ENCODE assay signal across 1 mouse cellular context in genomic region chr8:121907587-121908248, GRCm38 (mm10).
TF ChIP-seq lines count a peak whose summit lies in the region.

Gene Slc7a5, minus strand, starts transcription at chr8:121907694.

TF ChIP-seq in CH12.LX, 34 proteins besides CTCF, POLR2A, EP300 and RAD21 (continued from another document):
- TF ChIP-seq SMC3 (IDR thresholded peaks at IDR 0.05; ENCODE audit: low read depth, low read length) (no peak), JUN (IDR thresholded peaks at IDR 0.05; ENCODE audit: insufficient read depth, low read depth, low read length) (no peak), ELF1 (IDR thresholded peaks at IDR 0.05; ENCODE audit: low read depth, low read length) (peak; percentile 69), MEF2A (IDR thresholded peaks at IDR 0.05; ENCODE audit: borderline replicate concordance, low read depth, low read length) (0 out of 2 replicates have a peak, but pooled peaks have one; percentile 13), TCF12 (IDR thresholded peaks at IDR 0.05; ENCODE audit: low read depth, low read length) (peak; percentile 95), ZMIZ1 (IDR thresholded peaks at IDR 0.05; ENCODE audit: low read depth, low read length) (peak; percentile 99), E2F4 (IDR thresholded peaks at IDR 0.05; ENCODE audit: insufficient replicate concordance, low read depth, low read length) (no peak), CHD1 (IDR thresholded peaks at IDR 0.05; ENCODE audit: low read depth, low read length) (no peak), MXI1 (IDR thresholded peaks at IDR 0.05; ENCODE audit: low read depth, low read length) (peak; percentile 100), JUND (conservative IDR thresholded peaks at IDR 0.05; ENCODE audit: low read depth, low read length) (no peak), ETS1 (conservative IDR thresholded peaks at IDR 0.05; ENCODE audit: low read depth, low read length) (peak; percentile 12; the same call in 1 of the 2 replicates), MAX (IDR thresholded peaks at IDR 0.05; ENCODE audit: low read length) (peak; percentile 95), PAX5 (IDR thresholded peaks at IDR 0.05; ENCODE audit: low read length) (no peak), NELFE (IDR thresholded peaks at IDR 0.05; ENCODE audit: low read depth, low read length) (peak; percentile 99), USF2 (conservative IDR thresholded peaks at IDR 0.05; ENCODE audit: low read depth, low read length) (no peak), CHD2 (IDR thresholded peaks at IDR 0.05; ENCODE audit: low read length) (no peak), BHLHE40 (IDR thresholded peaks at IDR 0.05; ENCODE audit: low read depth, low read length) (peak; percentile 72), MAZ (IDR thresholded peaks at IDR 0.05; ENCODE audit: low read depth, low read length) (no peak; the same call in 1 of the 2 replicates), UBTF (IDR thresholded peaks at IDR 0.05; ENCODE audit: low read depth, low read length) (peak; percentile 56; the same call in 1 of the 2 replicates), TBP (conservative IDR thresholded peaks at IDR 0.05; ENCODE audit: low read depth, low read length) (peak; percentile 93), KAT2A (IDR thresholded peaks at IDR 0.05; ENCODE audit: insufficient replicate concordance, low read length) (no peak)
